Mouse (Mus musculus) C2C12 (cell line): ENCODE results near the gene Kif13a.

Source experiments
- CEBPB ChIP-seq: IDR thresholded peaks from one replicate; pipeline ENCODE4 v1.6.1; 2011; ENCODE audit warnings: low read depth, mild to moderate bottlenecking, control low read depth, moderate library complexity
- CTCF ChIP-seq: IDR thresholded peaks from one replicate; pipeline ENCODE4 v1.5.1; 2011; ENCODE audit not compliant: control insufficient read depth, insufficient read depth, insufficient read length
- MYOD1 ChIP-seq: IDR thresholded peaks from one replicate; pipeline ENCODE4 v1.6.1; 2011; ENCODE audit warnings: low read depth; ENCODE audit not compliant: control insufficient read depth, insufficient read length
- USF1 ChIP-seq: IDR thresholded peaks from one replicate; pipeline ENCODE4 v1.6.1; 2011; ENCODE audit warnings: low read depth, mild to moderate bottlenecking, control low read depth, moderate library complexity

- TF ChIP-seq CTCF (no peak), USF1 (no peak), CEBPB (no peak), MYOD1 (no peak)
Measured at GRCm38 (mm10) chr13:46838551-46838950, 91.1 kb downstream of the Kif13a start.
